Mouse (Mus musculus): ENCODE data around the gene Nr6a1.

Nr6a1 gene

DNA sequence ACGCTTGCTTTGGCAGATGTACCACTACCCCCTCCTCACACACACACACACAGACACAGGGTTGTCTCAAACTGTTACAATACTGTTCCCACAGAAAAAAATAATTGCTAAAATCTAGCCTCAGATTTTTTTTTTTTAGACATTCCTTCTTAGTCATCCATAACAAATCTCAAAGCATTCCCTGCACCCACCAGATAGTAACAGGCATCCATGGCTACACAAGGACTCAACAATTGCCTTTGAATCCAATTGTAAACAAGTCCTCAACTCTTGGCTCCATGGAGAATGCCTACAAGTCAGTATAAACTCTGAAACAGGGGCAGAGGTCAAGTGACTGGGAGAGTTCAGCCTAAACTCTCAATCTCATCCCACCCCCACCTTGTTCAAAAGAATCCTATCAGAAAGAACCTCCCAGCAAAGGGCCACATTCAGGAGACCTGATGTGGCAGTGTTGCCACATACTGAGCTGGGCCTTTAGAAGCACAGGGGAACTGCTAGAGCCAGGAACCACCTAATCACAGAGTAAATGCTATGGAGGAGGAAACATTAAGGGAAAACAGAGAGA lies 52.9 kb downstream of the Nr6a1 start:
- in situ Hi-C loops (cut with MboI): no loop called here

GRCm38 (mm10) chr2:38872730-38873129 lies 54.8 kb downstream of the Nr6a1 start:
- in situ Hi-C loops (cut with MboI): no loop called here

DNA sequence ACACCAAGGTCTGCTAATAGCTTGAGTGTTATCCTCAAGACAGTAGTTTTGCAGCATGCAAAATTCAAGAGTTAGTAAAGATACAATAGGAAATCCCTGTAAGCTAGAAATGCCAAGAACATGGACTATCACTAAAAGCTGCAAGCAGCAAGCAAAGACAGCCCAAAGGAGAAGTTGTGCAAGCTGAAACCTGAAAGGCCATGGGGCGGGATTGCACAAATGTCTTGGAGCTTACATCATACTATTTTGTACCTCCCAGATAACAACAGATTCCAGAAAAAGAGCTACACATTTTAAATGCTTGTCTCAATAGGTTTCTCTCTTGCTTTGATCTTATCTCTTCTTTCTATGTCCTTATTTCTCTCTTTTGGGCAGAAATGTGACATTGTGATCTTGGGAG lies 60.8 kb downstream of the Nr6a1 start:
- in situ Hi-C loops (cut with MboI): no loop called here

DNA sequence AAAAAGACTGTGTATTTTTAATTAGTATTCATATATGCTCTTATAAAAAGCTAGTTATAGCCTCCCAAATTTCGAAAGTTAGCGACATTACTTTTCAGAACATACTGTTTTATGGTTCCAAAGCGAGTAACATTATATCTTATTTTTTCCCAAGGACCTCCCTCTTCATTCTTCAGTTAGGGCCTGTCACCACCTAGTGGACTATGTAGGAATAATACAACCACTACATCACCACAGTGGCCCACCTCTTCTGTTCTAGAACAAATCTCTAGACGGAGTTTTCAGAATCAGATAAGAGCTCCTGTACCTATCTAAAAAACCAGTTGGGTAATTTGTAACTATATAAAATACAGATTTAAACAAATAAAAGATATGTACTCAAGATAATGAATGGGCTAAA lies 63.5 kb downstream of the Nr6a1 start:
- in situ Hi-C loops (cut with MboI): no loop called here

GRCm38 (mm10) chr2:38851797-38852196 lies 75.7 kb downstream of the Nr6a1 start:
- in situ Hi-C loops (cut with MboI): no loop called here

DNA sequence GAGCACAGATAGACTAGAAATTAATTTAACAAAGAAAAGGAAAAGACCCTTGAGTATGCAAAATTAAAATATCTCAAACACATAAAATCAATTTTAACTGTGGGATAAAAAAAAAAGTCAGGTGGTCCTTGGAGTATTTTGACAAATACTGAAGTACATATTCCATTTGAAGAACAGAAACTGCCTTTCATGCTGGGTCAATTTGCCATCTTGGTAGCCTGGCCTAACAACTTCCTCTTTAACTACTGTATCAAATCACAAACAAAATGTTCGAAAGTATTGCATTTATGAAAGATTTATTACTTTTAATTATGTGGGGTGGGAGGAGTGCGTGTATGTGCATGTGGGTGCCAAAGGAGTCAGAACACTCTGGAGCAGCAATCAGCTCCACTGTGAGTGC lies 81.2 kb downstream of the Nr6a1 start:
- in situ Hi-C loops (cut with MboI): no loop called here

DNA sequence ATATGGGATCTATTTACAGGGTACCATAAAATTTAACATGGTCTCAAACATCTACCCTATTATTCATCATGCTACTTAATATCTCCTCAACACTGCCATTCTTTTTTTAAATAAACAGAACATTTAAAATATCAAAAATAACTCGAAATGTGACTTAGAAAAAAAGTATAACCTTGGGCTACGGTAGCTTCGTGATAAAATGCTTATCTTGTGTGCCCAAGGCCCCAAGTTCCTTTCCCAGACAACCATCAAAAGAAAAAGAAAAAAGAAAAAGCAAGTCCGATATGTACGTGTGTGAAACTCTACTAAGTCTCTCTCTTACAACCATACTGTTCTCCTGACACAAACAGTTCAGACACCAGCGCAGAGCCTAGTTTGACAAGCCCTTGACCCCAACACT lies 92.0 kb downstream of the Nr6a1 start:
- in situ Hi-C loops (cut with MboI): no loop called here

DNA sequence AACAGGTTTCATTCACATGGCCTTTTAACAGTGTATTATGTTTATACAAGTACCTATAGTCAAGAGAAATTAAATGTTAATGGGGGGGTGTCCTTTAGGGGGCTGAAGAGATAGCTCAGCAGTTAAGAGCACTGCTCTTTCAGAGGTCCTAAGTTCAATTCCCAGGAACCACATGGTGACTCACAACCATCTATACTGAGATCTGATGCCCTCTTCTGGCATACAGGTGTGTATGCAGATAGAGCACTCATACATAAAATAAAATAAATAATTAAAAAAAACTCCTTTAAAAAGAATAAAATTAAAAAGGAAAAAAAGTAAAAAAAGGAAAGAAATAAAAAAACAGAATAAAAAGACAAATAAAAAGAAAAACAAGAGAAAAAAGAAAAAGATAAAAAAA lies 95.5 kb downstream of the Nr6a1 start:
- in situ Hi-C loops (cut with MboI): no loop called here

DNA sequence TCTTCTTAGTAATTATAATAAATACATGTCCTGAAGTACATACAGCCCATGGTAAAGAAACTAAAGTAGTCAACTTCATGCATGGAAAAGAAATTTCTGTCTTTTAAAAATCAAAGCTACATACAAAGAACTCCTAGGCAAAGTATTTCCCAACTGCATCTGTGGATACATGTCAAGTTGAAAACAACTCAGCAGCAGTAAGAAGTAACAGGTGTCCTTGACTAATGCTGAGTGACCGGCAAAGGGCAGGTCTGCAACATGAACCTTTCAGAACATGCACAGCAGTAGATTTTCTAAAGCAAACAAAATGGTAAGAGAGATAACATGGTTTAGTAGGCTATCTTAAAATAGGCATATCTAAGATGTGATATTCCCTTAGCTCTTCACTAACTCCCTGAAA lies 98.0 kb downstream of the Nr6a1 start:
- in situ Hi-C loops (cut with MboI): no loop called here

GRCm38 (mm10) chr2:38827801-38828306 lies 99.6 kb downstream of the Nr6a1 start:
- in situ Hi-C loops (cut with MboI): no loop called here

DNA sequence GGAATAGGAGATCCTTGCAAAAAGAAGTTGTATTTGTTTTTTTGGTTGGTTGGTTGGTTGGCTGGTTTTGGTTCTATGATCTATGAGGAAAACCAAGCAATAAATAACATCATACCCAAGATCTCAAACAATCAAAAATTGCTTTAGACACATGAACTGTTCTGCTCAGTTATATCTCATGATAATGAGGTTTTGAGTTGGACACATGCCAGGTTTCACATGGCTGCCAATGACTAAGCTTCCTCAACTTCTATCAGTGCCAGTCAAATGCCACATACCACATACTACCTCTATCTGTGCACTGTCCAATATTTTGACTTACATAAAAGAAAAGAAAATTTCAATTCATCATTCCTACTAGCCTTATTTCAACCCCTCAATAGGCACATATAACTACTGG lies 101.3 kb downstream of the Nr6a1 start:
- in situ Hi-C loops (cut with MboI): no loop called here

GRCm38 (mm10) chr2:38824791-38825768 lies 102.4 kb downstream of the Nr6a1 start:
- in situ Hi-C loops (cut with MboI): no loop called here

DNA sequence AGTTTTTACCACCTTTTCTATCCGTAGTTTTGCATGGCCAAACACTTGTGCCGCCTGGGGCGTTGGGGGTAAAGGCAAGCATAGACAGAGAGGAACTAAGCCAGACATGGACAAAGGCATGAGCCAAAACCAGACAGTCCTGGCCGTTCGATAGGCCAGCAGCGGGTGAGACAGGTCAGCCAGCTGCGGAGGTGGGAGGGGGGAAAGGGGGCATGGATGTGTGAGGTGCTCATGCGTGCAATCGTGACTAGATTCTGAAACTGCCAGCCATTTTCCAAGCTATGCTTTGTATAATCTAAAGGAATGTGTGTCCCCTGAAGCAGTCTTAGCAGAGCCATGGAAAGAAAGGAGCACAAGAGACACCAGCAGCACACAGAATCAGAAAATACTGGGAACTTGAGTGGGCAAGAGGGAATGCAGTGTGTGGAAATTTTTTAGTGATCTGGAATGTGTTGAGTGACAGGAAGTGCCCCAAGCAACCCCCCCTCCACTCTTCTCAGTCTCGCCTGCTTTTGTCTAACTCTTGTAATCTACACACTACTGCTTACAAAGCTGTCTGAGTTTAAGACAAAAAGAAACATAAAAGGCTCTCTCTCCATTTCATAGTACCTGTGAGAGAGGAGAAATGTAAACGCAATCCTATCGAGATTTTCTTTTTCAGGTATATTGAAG lies 103.4 kb downstream of the Nr6a1 start:
- in situ Hi-C loops (cut with MboI): no loop called here

DNA sequence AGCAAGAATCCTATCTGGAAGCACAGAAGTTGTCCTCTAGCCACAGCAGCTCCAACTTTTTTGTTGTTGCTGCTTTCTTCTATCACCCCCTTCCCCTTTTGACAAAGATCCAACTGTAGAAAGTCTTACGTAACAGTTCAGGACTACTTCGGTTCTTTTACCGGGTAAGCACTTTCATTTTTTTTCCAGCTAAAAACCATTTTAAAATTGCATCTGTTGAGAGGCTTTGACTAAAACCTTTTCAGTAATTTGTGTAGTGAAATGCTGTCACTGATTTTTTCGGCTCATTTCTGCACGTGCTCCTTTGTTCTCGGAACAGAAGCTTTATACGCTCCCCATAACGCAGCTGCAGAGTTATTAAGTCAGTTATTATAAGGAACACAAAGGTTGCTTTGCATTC lies 104.1 kb downstream of the Nr6a1 start:
- in situ Hi-C loops (cut with MboI): no loop called here

DNA sequence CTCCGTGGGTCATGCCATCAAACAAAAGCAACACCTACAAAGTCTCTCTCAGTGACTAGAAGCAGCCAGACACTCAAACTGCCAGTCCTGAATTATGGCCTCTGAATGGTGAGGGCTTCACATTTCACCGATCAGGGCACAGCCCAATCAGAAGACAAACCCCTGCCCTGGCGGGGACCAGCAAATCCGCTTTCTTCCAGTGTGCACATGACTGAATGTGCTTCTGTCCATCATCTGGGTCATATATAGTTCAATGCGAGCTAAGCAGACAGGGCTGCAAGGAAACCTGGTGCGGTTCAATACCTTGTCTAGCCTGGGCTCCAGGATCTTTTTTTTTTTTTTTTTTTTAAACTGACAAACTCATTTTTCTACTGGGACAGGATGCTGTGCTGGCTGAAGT lies 104.5 kb downstream of the Nr6a1 start:
- in situ Hi-C loops (cut with MboI): no loop called here

GRCm38 (mm10) chr2:38817487-38817886 lies 110.0 kb downstream of the Nr6a1 start:
- in situ Hi-C loops (cut with MboI): no loop called here

GRCm38 (mm10) chr2:38797087-38797624 lies 130.3 kb downstream of the Nr6a1 start:
- in situ Hi-C loops (cut with MboI): no loop called here

DNA sequence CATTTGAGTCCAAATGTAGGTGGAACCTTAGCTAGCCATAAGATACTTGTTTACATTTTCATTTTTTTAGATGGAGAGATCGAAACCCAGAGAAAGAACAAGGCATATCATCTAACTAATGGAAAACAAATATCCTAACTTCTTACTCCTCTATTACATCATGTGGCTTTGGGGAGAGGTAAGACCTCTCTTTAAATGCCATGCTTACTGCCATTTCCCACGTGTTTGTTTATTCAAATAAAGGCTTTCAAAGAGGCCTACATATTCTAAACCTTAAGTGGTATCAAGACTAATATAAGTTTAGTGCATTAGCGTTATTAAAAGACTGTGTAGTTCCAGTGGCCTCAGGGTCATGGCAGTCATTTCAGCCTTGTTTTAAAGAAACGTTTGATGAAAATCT lies 140.2 kb downstream of the Nr6a1 start:
- in situ Hi-C loops (cut with MboI): no loop called here

DNA sequence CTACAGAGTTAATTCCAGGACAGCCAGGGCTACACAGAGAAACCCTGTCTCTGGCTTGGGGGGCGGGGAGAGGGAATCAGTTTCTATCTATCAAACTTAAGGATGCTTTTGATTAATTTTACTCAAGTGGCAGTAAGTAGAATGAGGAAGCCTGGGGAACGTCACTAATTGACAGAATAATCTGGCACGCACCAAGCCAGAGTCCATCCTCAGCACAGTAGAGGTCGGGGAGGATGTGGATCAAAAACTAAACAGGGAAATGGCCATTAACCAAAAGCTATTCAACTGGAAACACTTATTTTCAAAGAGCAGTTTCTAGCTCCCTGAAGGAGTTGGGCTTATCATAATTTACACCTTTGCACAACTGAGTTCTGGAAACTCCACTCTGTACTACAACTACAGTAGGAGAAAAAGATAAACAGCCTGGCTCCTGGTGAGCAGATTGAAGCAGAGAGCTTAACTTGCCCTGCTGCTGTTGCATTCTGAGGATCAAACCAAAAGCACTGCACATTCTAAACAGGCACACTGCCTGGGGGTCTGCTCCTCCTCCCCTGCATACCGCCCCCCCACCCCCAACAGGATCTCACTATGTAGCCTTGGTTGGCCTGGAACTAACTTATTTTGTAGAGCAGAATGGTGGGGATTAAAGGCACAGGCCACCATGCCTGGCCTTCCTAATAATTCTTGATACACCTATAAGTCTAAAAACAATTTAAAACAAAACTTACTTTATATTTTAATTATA lies 141.1 kb downstream of the Nr6a1 start:
- in situ Hi-C loops (cut with MboI): no loop called here

GRCm38 (mm10) chr2:38785113-38785512 lies 142.4 kb downstream of the Nr6a1 start:
- in situ Hi-C loops (cut with MboI): no loop called here

GRCm38 (mm10) chr2:38784396-38784795 lies 143.1 kb downstream of the Nr6a1 start:
- in situ Hi-C loops (cut with MboI): no loop called here

DNA sequence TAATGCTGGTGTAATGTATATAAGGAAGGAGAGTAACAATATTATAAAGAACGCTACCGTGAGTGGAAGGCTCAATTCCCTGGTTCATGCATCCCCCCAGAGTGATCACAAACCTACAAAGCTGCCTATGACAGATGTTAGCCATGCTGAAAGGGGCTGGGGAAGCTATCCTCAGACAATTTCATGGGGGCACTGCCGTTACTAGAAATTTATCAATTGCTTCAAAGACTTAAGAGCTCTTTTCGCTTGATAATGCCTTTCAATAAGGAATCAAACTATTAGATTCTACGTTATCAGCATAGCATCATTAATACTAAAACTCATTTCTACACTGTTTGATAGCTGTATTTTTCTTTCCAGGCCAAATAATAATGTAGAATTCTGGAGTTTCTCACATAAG lies 144.1 kb downstream of the Nr6a1 start:
- in situ Hi-C loops (cut with MboI): no loop called here

Measured in mature B cell (primary cell).